Mouse (Mus musculus) T-helper 2 cell (primary cell): ENCODE data around the gene Myog.

Source experiments
- in situ Hi-C: fragments of 300-600 bp; cut with MboI, MseI; formaldehyde crosslinking; loops from one replicate; pipeline ENCODE4 v1.15.1; 2025; ENCODE audit warnings: high pct_unique_total_duplicates

Myog gene

GRCm38 (mm10) chr1:134282342-134282741, 7.4 kb upstream of the Myog start:
- in situ Hi-C loops = loop anchor here (25.0 kb wide), 1 partner anchor 270 kb away; no protein-coding TSS in a partner anchor

DNA sequence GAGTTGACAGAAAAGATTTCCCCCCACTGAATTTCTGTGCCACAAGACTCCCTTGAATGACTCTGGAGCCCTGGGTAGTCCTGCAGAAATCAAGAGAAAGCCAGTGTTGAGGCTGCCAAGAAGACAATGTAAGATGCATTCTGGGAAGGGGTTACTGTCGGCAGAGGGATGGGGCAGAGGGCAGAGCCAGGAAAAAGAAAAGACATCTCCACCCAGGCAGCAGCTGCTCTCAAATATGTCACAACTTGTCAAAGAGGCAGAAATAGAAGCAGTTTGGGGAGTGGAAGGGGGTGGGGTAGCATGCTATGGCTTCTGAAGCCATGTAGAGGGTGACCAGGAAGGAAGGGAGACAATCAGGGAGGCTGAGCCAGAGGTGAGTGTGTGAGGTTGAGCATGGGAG, 6.7 kb upstream of the Myog start:
- in situ Hi-C loops = loop anchor here (25.0 kb wide), 1 partner anchor 271 kb away; no protein-coding TSS in a partner anchor

DNA sequence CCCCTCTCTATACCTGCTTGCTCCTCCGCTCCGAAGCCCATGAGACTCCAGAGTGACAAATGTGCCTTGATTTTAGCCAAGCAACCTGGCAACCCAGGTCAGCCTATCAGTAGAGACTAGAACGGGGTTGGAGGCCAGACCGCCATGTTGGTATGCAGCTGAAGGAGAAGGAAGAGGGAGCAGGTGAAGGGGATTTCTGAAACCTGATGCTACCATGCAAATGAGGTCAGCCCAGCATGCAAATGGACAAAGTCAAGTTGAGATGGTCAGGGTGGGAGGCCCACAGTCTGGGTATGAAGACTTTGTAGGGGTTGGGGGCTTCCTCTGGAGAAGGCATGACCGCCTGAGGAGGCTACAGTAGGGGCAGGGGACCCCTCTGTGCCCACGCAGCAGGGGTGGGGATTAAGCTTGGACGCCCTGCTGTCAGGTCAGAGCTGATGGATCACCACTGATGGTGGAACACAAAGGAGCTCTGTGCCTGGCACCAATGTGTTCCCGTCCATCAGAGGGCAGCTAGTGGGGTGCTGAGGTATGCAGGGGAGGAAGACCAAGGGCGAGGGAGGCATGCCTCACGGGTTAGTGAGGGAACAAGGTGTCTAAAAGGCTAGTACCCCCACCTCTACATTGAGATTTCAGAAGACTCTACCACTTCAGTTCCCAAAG, 4.2 kb upstream of the Myog start:
- in situ Hi-C loops = loop anchor here (25.0 kb wide), 1 partner anchor 273 kb away; no protein-coding TSS in a partner anchor

GRCm38 (mm10) chr1:134288239-134288638, 1.6 kb upstream of the Myog start:
- in situ Hi-C loops = loop anchor here (25.0 kb wide), 1 partner anchor 276 kb away; no protein-coding TSS in a partner anchor

GRCm38 (mm10) chr1:134290300-134290699, 511 bp downstream of the Myog start:
- in situ Hi-C loops = loop anchor here (10.0 to 25.0 kb wide), 2 partner anchors 278 to 345 kb away; no protein-coding TSS in a partner anchor

GRCm38 (mm10) chr1:134290909-134291308, 1.1 kb downstream of the Myog start:
- in situ Hi-C loops = loop anchor here (10.0 to 25.0 kb wide), 2 partner anchors 279 to 346 kb away; no protein-coding TSS in a partner anchor

DNA sequence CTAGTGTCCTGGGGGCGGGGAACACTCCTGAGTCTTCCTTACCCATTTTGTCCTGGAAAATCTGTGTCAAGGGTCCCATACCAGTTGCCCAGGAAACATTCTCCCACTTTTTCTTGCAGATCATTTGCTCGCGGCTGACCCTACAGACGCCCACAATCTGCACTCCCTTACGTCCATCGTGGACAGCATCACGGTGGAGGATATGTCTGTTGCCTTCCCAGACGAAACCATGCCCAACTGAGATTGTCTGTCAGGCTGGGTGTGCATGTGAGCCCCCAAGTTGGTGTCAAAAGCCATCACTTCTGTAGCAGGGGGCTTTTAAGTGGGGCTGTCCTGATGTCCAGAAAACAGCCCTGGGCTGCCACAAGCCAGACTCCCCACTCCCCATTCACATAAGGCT, 1.8 kb downstream of the Myog start:
- in situ Hi-C loops = loop anchor here (10.0 to 25.0 kb wide), 2 partner anchors 279 to 347 kb away; no protein-coding TSS in a partner anchor

DNA sequence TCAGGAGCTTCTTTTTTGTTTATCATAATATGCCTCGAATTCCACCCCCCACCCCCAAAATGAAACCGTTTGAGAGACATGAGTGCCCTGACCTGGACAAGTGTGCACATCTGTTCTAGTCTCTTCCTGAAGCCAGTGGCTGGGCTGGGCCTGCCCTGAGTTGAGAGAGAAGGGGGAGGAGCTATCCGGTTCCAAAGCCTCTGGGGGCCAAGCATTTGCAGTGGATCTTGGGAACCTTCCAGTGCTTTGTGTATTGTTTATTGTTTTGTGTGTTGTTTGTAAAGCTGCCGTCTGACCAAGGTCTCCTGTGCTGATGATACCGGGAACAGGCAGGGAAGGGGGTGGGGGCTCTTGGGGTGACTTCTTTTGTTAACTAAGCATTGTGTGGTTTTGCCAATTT, 2.3 kb downstream of the Myog start:
- in situ Hi-C loops = loop anchor here (10.0 to 25.0 kb wide), 2 partner anchors 280 to 347 kb away; no protein-coding TSS in a partner anchor

GRCm38 (mm10) chr1:134292601-134293000, 2.8 kb downstream of the Myog start:
- in situ Hi-C loops = loop anchor here (10.0 to 25.0 kb wide), 2 partner anchors 280 to 348 kb away; no protein-coding TSS in a partner anchor

DNA sequence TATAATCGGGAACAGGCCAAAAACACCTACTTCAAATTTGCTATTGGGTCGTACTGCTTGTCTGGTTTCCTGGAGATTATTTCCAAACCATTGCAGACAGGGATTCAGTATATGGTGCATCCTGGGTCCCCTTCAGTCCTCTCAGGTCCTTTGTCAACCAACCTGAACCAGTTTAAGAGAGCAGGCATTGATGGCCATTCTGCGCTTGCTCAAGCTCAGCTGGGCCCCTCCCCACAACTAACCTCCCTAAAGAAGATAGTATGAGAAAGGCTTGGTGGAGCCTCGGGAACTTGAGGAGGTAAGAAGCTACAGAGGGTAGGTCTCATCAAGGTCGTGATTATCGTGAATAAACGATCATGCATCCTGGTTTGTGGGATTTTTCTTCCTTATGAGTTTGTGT, 3.5 kb downstream of the Myog start:
- in situ Hi-C loops = loop anchor here (10.0 to 25.0 kb wide), 2 partner anchors 281 to 348 kb away; no protein-coding TSS in a partner anchor

DNA sequence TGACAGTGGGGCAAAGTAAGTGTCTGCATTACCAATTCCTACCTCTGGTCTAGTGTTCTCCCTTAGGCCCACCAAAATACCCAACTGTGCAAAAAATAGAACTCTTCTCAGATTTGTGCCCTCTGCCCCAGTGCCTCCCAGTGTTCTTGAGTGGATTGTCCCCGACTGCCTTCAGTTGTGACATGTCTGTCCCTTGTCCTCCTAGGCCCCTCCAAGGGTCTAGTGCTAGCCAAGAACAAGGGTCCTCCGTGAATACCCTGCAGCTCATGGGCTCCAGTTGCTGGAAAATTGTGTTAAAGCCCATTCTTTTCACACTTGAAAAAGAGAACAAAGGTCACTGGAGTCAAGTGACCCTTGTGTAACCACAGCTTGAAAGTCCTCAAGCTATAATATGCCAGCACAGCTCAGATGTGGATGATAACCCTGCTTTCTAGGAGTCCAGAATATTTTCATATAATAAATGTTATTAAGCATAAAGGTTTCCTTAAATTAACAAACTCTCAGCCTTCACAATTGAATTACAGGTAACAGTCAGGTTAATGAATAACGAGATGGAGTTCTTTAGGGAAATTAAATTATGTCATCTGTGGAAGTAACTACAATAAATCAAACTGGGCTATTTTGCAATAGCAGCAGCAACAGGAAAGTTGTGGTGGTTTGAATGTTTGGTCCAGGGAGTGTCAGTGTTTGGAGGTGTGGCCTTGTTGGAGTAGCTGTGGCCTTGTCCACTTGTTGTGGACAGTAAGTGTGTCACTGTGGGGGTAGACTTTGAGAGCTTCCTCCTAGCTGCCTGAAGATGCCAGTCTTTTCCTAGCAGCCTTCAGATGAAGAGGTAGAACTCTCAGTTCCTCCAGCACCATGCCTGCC, 4.2 kb downstream of the Myog start:
- in situ Hi-C loops = loop anchor here (10.0 to 25.0 kb wide), 2 partner anchors 282 to 349 kb away; no protein-coding TSS in a partner anchor

- in situ Hi-C loops = loop anchor here (10.0 to 25.0 kb wide), 2 partner anchors 285 to 352 kb away; no protein-coding TSS in a partner anchor
Measured at GRCm38 (mm10) chr1:134297265-134297664, 7.5 kb downstream of the Myog start.

DNA sequence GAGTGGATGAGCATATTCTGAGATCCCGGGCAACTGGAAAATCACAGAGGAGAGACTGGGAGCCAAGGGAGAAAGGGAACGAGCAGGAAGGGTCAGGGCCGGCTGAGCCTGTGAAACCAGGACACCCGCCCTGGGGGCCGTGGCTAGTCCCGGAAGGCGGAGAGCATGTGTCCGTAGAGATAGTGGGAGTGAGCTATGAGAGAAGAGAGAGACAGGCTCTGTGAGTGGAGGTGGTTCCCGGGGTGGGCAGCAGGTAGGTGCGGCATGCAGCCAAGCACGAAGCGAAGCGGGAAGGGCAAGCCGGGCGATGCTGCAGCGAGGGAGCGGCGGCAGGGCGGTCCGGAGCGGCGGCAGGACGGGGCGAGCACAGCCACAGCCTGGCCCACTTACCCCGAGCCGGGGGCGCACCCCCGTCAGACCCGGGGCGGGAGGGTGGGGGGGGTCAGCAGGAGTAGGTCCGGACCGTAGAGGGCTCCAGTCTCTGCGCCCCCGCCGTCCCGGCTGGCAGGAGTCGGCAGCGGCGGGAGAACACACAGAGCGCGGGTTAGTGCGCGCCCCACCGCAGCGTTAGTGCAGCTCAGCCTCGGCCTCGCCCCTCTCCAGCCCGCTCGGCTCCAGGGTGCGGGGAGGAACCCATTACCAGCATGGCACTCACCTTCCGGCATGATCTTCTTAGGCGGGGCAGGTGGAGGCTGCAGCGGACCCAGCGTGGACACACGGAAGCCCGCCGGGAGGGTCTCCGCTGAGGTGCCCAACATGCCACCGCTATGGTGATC, 9.0 kb downstream of the Myog start:
- in situ Hi-C loops = loop anchor here (10.0 to 25.0 kb wide), 2 partner anchors 287 to 354 kb away; no protein-coding TSS in a partner anchor

GRCm38 (mm10) chr1:134302568-134303238, 12.9 kb downstream of the Myog start:
- in situ Hi-C loops = loop anchor here (10.0 kb wide), 1 partner anchor 538 kb away; no protein-coding TSS in a partner anchor

DNA sequence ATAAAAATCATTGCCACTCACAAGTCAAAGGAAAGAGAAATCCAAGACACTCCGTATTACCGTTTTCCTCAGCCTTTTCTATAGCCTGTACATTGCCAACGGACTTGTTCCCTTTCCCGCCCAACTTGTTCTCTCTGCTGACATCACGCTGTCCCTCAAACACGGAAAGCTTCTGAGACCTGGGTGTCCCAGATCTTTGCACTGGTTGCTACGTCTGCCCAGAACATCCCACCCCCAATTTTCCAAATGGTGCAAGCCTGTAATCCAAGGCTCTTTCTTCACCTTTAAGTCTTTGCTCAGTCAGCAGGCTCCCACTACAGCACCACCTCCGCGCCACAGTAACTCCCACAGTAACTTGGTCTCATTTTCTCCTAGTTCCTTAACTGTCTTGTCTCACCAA, 15.2 kb downstream of the Myog start:
- in situ Hi-C loops = loop anchor here (10.0 kb wide), 1 partner anchor 540 kb away; no protein-coding TSS in a partner anchor

GRCm38 (mm10) chr1:134307409-134307808, 17.6 kb downstream of the Myog start:
- in situ Hi-C loops = loop anchor here (10.0 kb wide), 1 partner anchor 543 kb away; no protein-coding TSS in a partner anchor

DNA sequence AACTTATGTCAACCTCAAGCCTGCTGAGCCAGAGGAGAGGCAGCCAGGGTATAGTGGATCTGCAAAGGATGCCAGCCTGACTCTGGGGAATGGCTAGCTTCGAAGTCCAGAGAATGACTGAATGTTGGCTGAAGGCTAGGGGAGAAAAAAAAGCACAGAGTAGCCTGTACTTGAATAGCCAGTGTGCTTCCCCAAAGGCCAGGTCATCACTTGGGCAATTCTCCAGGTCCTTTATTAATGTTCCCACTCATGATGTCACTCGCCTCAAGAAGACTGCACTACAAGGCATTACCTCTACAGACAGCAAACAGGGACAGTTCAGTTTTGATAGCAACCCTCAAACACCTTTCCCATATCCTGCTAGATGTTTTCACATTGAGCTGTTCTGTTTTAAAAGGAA, 20.5 kb downstream of the Myog start:
- in situ Hi-C loops = no loop called here

GRCm38 (mm10) chr1:134310729-134311128, 20.9 kb downstream of the Myog start:
- in situ Hi-C loops = no loop called here

DNA sequence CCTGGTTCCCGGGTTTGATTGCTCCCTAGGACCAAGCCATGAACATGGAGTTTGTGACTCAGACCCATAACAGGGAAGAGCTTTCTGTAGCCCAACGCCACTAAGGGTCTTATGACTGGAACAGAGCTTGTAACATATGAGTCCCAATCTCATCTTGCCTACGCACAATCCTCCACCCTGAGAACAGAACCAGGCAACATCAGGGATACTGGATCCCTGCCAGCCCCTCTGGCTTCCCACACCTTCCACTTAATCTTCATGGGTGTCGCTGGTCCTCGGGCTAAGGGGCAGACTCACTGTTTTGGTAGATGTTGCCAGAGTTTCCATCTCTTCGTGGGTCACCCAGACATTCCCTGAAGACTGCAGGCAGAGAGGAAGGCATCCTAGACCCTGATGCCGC, 22.0 kb downstream of the Myog start:
- in situ Hi-C loops = no loop called here

DNA sequence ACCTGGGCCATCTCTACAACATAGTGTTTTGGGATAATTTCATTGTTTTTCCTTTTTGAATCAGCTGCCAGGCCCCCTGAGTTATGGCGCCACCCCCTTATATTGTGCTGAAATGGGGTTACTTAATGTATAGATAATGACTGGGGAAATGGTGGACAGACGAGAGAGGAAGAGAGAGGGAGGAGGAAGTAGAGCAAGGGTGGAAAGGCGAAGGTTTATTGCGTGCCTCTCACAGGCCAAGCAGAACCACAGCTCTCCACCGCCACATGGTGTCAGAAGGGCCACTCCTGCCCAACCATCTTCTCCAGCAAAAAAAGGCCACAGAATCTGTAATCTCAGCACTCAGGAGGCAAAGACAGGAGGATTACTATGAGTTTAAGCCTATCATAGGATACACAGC, 25.4 kb downstream of the Myog start:
- in situ Hi-C loops = no loop called here
